Mouse (Mus musculus) intestine, embryonic 14.5 days (tissue): ENCODE measurements around the gene Zmym3. TPM values are rescaled to one million over a fixed set of nuclear protein-coding genes. Genes with fewer than 3 reads are reported as not detected.
A peak's percentile ranks its signal among the peaks of the same experiment; 100 is the strongest.

Source experiments
- ATAC-seq: fragments of 200-750 bp; cut with Nextera tagmentation; replicated peaks from 2 replicates; pipeline ENCODE4 v1.8.0; 2017; ENCODE audit warnings: low read depth, moderate number of reproducible peaks, moderate TSS enrichment, moderate library complexity; ENCODE audit not compliant: low FRiP score, low TSS enrichment
- DNase-seq: peaks from one replicate; pipeline ENCODE4 v3.0.0-alpha.2; 2018; ENCODE audit warnings: low spot score
- H3K27ac ChIP-seq: fragments of 300-500 bp; sonication (generic); 2 replicates; pipeline ENCODE4 v1.5.1; 2014; ENCODE audit warnings: low read depth, mild to moderate bottlenecking, control low read depth
- H3K27me3 ChIP-seq: fragments of 300-500 bp; sonication (generic); replicated peaks from 2 replicates; pipeline ENCODE4 v1.6.1; 2014; ENCODE audit warnings: low read length, control low read depth; ENCODE audit not compliant: control insufficient read depth, insufficient read depth
- H3K36me3 ChIP-seq: fragments of 300-500 bp; sonication (generic); 2 replicates; pipeline ENCODE4 v1.6.1; 2014; ENCODE audit warnings: low read length, control low read depth; ENCODE audit not compliant: control insufficient read depth, insufficient read depth
- H3K4me1 ChIP-seq: fragments of 300-500 bp; sonication (generic); replicated peaks from 2 replicates; pipeline ENCODE4 v1.6.1; 2014; ENCODE audit warnings: low read length, control low read depth, mixed read lengths; ENCODE audit not compliant: control insufficient read depth, insufficient read depth
- H3K4me2 ChIP-seq: fragments of 300-500 bp; sonication (generic); 2 replicates; pipeline ENCODE4 v1.6.1; 2014; ENCODE audit warnings: low read length
- H3K4me3 ChIP-seq: fragments of 300-500 bp; sonication (generic); 2 replicates; pipeline ENCODE4 v1.5.1; 2014; ENCODE audit warnings: low read depth, low read length, control low read depth, mixed read lengths
- H3K9ac ChIP-seq: fragments of 300-500 bp; sonication (generic); 2 replicates; pipeline ENCODE4 v1.6.1; 2014; ENCODE audit warnings: mild to moderate bottlenecking, low read length
- H3K9me3 ChIP-seq: fragments of 300-500 bp; sonication (generic); 2 replicates; pipeline ENCODE4 v1.6.1; 2016; ENCODE audit warnings: low read length, control low read depth; ENCODE audit not compliant: control insufficient read depth
- WGBS: fragments of 180-500 bp; shearing (Covaris S2); extraction: QIAGEN DNeasy Blood & Tissue Kit; methylation state at CpG from one replicate; pipeline ENCODE4 v1.1.7; 2014; 5-methylcytosine and 5-hydroxymethylcytosine counted together
- polyA plus RNA-seq: library from polyadenylated mRNA; unstranded; fragments of >200 nt; fragmentation: Nextera tagmentation; extraction: Ambion mirVana; gene quantifications from 2 replicates; pipeline ENCODE4 v1.2.1, GENCODE M21; 2014

Gene Zmym3
- polyA plus RNA-seq = 25.5 and 26.1 TPM in 2 replicates

DNA sequence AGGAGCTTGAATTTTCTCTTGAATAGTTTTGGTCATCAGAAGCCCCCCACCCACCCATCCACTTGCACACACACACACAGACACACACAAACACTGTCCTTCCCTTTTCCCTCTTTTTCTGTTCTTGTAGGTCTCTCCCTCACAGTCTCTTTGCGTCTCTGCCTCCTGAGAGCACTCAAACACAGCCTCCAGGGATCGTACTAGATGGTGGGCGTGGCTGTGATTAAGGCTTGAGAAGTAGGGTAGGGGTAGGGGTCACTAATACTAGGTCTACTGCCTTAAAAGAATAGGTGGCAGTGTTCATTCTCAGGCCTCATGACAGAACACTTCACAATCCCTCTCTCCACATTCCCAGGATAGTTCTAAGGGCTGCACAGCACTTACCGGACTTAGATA lies at the start of gene Zmym3:
Gene Zmym3 (minus strand): TSS at position 150 of the 396 bp plus-strand sequence.
- Histone ChIP-seq H3K36me3 (peaks cover 9% of the 10 kb centered on the region; the same call in 1 of the 2 replicates), H3K27ac (peak within 1 kb of the TSS; percentile 33), H3K9me3 (no peaks in the 10 kb centered on the region), H3K4me2 (peak within 1 kb of the TSS; percentile 53), H3K27me3 (no peaks in the 10 kb centered on the region), H3K4me1 (no peaks in the 10 kb centered on the region), H3K4me3 (peak within 1 kb of the TSS; percentile 54), H3K9ac (peak within 1 kb of the TSS; percentile 56)
- WGBS = 24% methylated on average over 4 of the region's 4 CpGs
- no peak for DNase-seq
- ATAC-seq = no peak

DNA sequence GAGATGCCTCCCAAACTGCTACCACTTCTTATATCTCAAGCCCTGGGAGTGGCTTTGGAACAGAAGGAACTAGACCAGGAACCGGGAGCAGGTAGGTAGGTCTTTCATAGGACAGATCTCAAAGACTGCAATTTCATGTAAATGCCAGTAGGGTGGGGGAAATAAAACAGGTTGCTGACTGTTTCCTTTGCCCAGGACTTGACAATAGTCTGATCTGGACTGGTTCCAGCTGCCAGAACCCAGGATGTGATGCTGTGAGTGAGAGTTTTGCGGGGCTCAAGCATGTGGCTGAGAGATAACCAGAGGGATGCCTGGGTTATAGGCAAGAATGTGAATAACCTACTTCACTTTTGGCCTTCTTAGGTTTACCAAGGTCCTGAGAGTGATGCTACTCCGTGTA lies 30.9 kb upstream of the Zmym3 start:
- DNase-seq = no peak
- no peak overlapping the region for H3K27ac ChIP-seq
- H3K4me3 ChIP-seq = no peak overlapping the region
- H3K36me3 ChIP-seq = peaks cover 29% of the 10 kb centered on the region
- H3K27me3 ChIP-seq = 0 out of 2 replicates have a peak, but pooled peaks cover 7% of the 10 kb centered on the region
- H3K9me3 ChIP-seq = no peaks in the 10 kb centered on the region
- ATAC-seq = no peak
- 89% methylated on average over 3 of the region's 3 CpGs for WGBS
- H3K4me1 ChIP-seq = no peaks in the 10 kb centered on the region
- H3K4me2 ChIP-seq = no peak overlapping the region
- no peak overlapping the region for H3K9ac ChIP-seq

DNA sequence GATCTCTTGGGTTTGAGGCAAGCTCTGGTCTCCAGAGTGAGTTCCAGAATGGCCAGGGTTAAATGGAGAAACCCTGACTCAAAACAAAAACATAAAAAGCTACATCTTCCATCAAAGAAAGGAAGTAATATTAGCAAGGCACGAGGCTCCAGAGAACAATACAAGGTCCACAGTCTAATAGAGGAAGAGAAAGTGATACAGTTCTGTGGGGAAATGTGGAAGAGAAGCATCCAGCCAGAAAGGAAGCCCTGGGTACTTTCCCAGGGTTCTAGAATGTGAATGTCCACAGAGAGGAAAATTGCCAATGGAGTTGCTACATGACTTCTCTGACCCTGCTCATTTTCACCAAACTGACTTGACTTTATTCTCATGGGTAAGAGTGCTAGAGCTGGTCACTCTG lies 30.5 kb upstream of the Zmym3 start:
- ATAC-seq = no peak
- Histone ChIP-seq H3K9me3 (no peaks in the 10 kb centered on the region), H3K27me3 (0 out of 2 replicates have a peak, but pooled peaks cover 7% of the 10 kb centered on the region), H3K27ac (no peak overlapping the region), H3K4me2 (no peak overlapping the region), H3K4me1 (no peaks in the 10 kb centered on the region), H3K9ac (no peak overlapping the region), H3K36me3 (peaks cover 33% of the 10 kb centered on the region), H3K4me3 (no peak overlapping the region)
- no peak for DNase-seq
- 56% methylated on average over 1 of the region's 1 CpGs for WGBS

DNA sequence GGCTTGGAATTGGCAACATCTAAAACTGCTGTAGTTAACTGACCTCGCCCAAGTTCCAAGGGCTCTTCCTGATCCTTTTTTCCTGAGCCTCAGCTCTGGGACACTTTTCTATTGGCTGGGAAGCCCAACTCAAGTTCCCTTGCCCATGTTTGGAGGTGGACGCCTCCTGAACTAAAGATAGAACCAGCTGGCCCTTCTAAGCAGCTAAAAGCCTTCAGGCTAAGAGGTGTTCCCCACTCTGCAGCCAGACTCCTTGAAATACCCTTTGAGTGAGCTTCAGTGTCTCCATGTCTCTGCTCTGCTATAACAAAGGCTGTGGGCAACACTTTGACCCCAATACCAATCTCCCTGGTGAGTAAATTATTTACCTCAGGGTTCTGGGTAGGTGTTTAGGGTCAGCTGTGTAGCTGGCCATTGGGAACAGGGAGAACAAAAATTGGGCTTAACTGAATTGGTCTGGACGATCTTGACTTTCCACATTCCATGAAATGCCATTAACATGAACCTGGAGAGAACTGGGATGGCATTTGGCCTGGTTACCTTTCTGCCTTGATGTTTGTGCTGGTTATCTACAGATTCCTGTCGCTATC lies 28.3 kb upstream of the Zmym3 start, which contains the start of gene Itgb1bp2:
Gene Itgb1bp2 (plus strand): TSS at position 203 of the 590 bp plus-strand sequence.
- no peak within 1 kb of the TSS for H3K4me2 ChIP-seq
- DNase-seq = no peak

DNA sequence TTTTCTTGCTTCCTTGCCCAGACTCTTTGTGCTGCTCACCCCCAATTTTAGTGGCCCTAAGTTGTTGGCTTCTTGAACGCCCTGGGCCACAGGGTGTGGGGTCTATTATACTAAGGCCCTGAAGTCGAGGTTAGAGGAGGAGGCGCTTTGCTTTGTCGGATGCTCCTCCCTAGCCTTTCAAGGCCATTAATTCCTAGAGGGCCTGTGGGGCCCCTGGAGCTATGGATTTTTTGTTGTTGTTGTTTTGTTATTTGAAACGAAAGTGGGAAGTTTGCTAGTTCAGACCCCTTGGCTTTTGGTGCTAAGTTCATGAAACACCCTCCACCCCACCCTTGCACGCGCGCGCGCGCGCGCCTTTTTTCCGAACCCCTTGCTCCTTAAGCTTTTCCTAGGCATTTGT lies 9.3 kb upstream of the Zmym3 start:
- 22% methylated on average over 14 of the region's 14 CpGs for WGBS
- H3K27ac ChIP-seq = peak overlapping the region; percentile 95
- H3K4me1 ChIP-seq = no peaks in the 10 kb centered on the region
- peak overlapping the region; percentile 46 for H3K4me3 ChIP-seq
- DNase-seq (no peak), ATAC-seq (peak; percentile 45)
- H3K27me3 ChIP-seq = peaks cover 5% of the 10 kb centered on the region; the same call in 1 of the 2 replicates
- no peaks in the 10 kb centered on the region for H3K9me3 ChIP-seq
- H3K9ac ChIP-seq = peak overlapping the region; percentile 93
- H3K4me2 ChIP-seq = peak overlapping the region; percentile 58
- peaks cover 14% of the 10 kb centered on the region; the same call in 1 of the 2 replicates for H3K36me3 ChIP-seq

More for the DNA sequence above, 28.3 kb upstream of the Zmym3 start, which contains the start of gene Itgb1bp2:
- H3K9me3 ChIP-seq = no peaks in the 10 kb centered on the region
- no peak within 1 kb of the TSS for H3K4me3 ChIP-seq
- peaks cover 53% of the 10 kb centered on the region for H3K36me3 ChIP-seq
- 0 out of 2 replicates have a peak, but pooled peaks cover 7% of the 10 kb centered on the region for H3K27me3 ChIP-seq
- WGBS = 66% methylated on average over 4 of the region's 4 CpGs
- no peak within 1 kb of the TSS for H3K9ac ChIP-seq
- ATAC-seq = no peak
- no peak within 1 kb of the TSS for H3K27ac ChIP-seq
- H3K4me1 ChIP-seq = no peaks in the 10 kb centered on the region

DNA sequence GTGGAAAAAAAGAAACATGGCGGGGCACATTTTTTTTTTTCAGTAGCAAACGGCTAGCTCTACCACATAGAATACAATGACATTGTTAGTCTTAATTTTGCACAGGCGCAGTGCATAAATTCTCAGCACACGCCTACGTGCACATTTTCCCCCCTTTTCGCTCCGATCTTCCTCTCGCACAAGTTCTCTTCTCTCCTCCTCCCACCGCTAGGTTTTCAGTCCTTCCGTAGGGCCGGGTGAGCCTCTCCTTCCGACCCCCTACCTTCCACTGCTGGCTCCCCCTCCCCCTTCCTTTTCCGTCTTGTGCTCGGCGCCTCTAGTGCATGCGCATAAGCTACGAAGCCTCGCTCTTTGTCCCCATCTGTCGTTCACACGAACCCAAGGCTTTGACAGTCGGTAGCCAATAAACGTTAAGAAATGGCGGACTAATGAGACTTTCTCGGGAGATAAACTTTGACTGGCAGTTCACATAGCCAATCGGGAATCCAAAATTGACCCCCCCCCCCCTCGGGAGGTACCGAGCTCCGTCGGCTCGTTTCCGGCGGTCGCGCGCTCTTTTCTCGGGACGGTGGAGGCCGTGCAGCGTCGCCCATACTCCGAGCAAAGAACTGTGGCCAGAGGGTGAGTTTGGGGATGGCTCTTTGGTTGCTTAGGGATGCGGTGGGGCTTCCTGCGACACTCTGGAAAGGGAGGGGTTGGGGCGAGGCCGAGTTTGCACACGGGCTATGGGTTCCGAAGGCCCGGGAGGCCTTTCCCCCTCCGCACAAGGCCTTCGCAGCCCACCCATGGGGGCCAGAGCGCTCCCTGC lies 8.7 kb upstream of the Zmym3 start, which contains the start of gene Nono:
Gene Nono (plus strand): TSS at position 177 of the 808 bp plus-strand sequence.
- no peaks in the 10 kb centered on the region for H3K4me1 ChIP-seq
- H3K4me2 ChIP-seq = peak within 1 kb of the TSS; percentile 58
- H3K27me3 ChIP-seq = peaks cover 5% of the 10 kb centered on the region; the same call in 1 of the 2 replicates
- 15% methylated on average over 51 of the region's 51 CpGs for WGBS
- H3K9ac ChIP-seq = peak within 1 kb of the TSS; percentile 93
- H3K9me3 ChIP-seq = no peaks in the 10 kb centered on the region
- peak within 1 kb of the TSS; percentile 95 for H3K27ac ChIP-seq
- peaks cover 14% of the 10 kb centered on the region; the same call in 1 of the 2 replicates for H3K36me3 ChIP-seq
- ATAC-seq = peak; percentile 95
- H3K4me3 ChIP-seq = peak within 1 kb of the TSS; percentile 46
- peak; percentile 86 for DNase-seq

DNA sequence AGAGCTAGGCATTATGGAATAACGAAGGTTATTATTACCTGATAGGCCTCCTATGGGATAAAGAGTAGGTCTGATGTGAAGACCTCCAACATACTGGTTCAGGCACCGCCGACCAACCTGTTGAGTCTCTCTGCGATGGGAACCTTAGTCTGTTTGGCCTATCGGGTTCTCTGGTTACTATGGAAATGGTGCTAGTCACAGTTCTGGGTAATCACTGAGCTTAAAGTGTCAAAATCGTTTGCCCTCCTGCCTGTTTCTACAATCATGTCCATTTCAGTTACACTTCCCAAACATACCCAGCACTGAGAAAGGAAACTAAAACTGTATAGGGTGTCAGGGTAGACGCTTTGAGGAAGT lies 8.1 kb upstream of the Zmym3 start:
- no peaks in the 10 kb centered on the region for H3K4me1 ChIP-seq
- H3K27me3 ChIP-seq = peaks cover 5% of the 10 kb centered on the region; the same call in 1 of the 2 replicates
- peak overlapping the region; percentile 46 for H3K4me3 ChIP-seq
- peak overlapping the region; percentile 95 for H3K27ac ChIP-seq
- WGBS = 23% methylated on average over 7 of the region's 7 CpGs
- no peaks in the 10 kb centered on the region for H3K9me3 ChIP-seq
- H3K36me3 ChIP-seq = peaks cover 14% of the 10 kb centered on the region; the same call in 1 of the 2 replicates
- peak overlapping the region; percentile 42 for H3K9ac ChIP-seq
- no peak for ATAC-seq
- DNase-seq = no peak
- H3K4me2 ChIP-seq = peak overlapping the region; percentile 48

DNA sequence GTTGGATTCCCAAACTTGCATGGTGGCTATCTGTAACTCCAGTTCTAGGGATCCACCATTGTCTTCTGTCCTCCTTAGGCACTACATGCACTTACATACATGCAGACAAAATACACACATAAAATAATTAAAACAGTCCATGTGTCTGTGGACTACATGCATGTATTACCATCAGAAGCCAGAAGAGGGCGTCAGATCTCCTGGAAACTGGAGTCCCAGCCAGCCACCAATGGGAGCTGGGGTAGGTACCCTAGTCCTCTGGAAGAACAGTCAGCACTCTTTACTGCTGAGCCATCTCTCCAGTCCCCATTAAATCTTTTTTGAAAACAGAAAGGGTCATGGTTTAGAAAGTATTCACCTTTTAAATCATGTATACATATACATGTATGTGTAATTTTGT lies 7.1 kb upstream of the Zmym3 start:
- ATAC-seq (no peak), DNase-seq (no peak)
- H3K4me2 ChIP-seq = no peak overlapping the region
- 15% methylated on average over 1 of the region's 1 CpGs for WGBS
- peaks cover 5% of the 10 kb centered on the region; the same call in 1 of the 2 replicates for H3K27me3 ChIP-seq
- no peak overlapping the region for H3K27ac ChIP-seq
- H3K36me3 ChIP-seq = peaks cover 8% of the 10 kb centered on the region; the same call in 1 of the 2 replicates
- H3K9ac ChIP-seq = no peak overlapping the region
- H3K9me3 ChIP-seq = no peaks in the 10 kb centered on the region
- H3K4me1 ChIP-seq = no peaks in the 10 kb centered on the region
- no peak overlapping the region for H3K4me3 ChIP-seq
